19 mouse cellular contexts compared by ENCODE assay signal in the genomic region with DNA sequence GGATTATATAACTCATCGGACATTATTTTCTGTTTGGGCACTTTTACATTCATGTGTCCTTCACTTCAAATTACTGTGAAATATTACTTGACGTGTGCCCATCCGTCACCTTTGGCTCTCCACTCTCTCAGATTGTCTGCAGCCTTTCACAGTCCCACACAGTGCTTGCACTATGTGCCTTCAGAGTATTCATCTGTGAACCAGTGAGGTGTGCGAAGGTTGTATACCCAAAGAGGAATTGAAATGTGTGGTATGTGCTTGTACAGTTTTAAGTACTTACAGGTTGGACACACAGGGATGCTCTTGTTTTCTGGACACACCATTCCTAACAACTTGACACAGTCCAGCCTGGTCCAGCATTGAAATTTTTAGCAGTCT.
"Had no signal": no experiment of that assay in that cellular context is flagged by ENCODE, and none has a peak within 500 bp of the region (broad histone marks: within the 10 kb centered on the region; RNA-seq: fewer than 3 reads in every experiment).

No protein-coding gene starts in this region.

- H3K9ac ChIP-seq: limb, embryonic 13.5 days; liver, embryonic 12.5 days; liver, embryonic 15.5 days; lung, embryonic 15.5 days had no signal

- H3K36me3 ChIP-seq: limb, embryonic 10.5 days; limb, embryonic 13.5 days; liver, embryonic 12.5 days; liver, embryonic 15.5 days; lung, embryonic 15.5 days had no signal

- H3K4me1 ChIP-seq: limb, embryonic 10.5 days; limb, embryonic 13.5 days; liver, embryonic 12.5 days; liver, embryonic 15.5 days; lung, embryonic 15.5 days; megakaryocyte, embryonic 14.5 days had no signal

- H3K27ac ChIP-seq: kidney, postnatal 0 days; layer of hippocampus, adult 2 months; limb, embryonic 10.5 days; limb, embryonic 13.5 days; liver, embryonic 12.5 days; liver, embryonic 15.5 days; lung, embryonic 15.5 days had no signal

- H3K27me3 ChIP-seq: limb, embryonic 13.5 days; liver, embryonic 12.5 days; liver, embryonic 15.5 days; lung, embryonic 15.5 days had no signal

- DNase-seq: kidney, adult 11 months; kidney, adult 9 months; kidney, postnatal 25 days; layer of hippocampus, adult 9-11 months; liver; lung, adult 18-20 months; lung, postnatal 10 days; lung, postnatal 36 days; thymus, adult 18-20 months; thymus, postnatal 36 days had no signal

- H3K9me3 ChIP-seq: limb, embryonic 10.5 days; limb, embryonic 13.5 days; liver, embryonic 12.5 days; liver, embryonic 15.5 days; lung, embryonic 15.5 days; megakaryocyte, embryonic 14.5 days had no signal

- H3K4me2 ChIP-seq: limb, embryonic 13.5 days; liver, embryonic 12.5 days; liver, embryonic 15.5 days; lung, embryonic 15.5 days; midbrain, embryonic 11.5 days had no signal

- H3K4me3 ChIP-seq: layer of hippocampus, adult 2 months; limb, embryonic 10.5 days; limb, embryonic 13.5 days; liver, embryonic 12.5 days; liver, embryonic 15.5 days; lung, embryonic 15.5 days; megakaryocyte, embryonic 14.5 days had no signal

- ATAC-seq: liver, embryonic 12.5 days had no signal
